Mouse (Mus musculus): ENCODE measurements around the gene AI987944. TPM values are rescaled to one million over a fixed set of nuclear protein-coding genes. Genes with fewer than 3 reads are reported as not detected.
A peak's percentile ranks its signal among the peaks of the same experiment; 100 is the strongest.

Gene AI987944
- 18.3 TPM for polyA plus RNA-seq (2021)

- peak; percentile 80 for DNase-seq (ENCODE audit: low read depth, low spot score)
- CTCF ChIA-PET, result no interaction called here
- H3K27me3 ChIP-seq, result peaks cover 3% of the 10 kb centered on the region
- POLR2A ChIA-PET, result no interaction called here
- no peak for TF ChIP-seq CTCF (IDR thresholded peaks at IDR 0.05)
- peak; percentile 100 for ATAC-seq
- in situ Hi-C loops (cut with MboI; ENCODE audit: low pct_unique_long_range_greater_than_20kb), result no loop called here
These were observed at the start of gene AI987944 for GRCm38 (mm10) chr7:41393048-41393971. Gene AI987944 (minus strand): TSS chr7:41393379.

GRCm38 (mm10) chr7:41394130-41394529 is 951 bp upstream of the AI987944 start:
- in situ Hi-C loops (cut with MboI; ENCODE audit: low pct_unique_long_range_greater_than_20kb), result no loop called here
- DNase-seq (ENCODE audit: low read depth, low spot score), result no peak
- POLR2A ChIA-PET, result no interaction called here
- no peak for ATAC-seq
- peaks cover 3% of the 10 kb centered on the region for H3K27me3 ChIP-seq
- TF ChIP-seq CTCF (IDR thresholded peaks at IDR 0.05), result no peak
- CTCF ChIA-PET, result no interaction called here

Other genes starting within 250 kb of the AI987944 start
- not detected for gene Gm5592, start 239.5 kb downstream of the AI987944 start, polyA plus RNA-seq (2021)
- gene Vmn2r57, start 55.3 kb upstream of the AI987944 start, polyA plus RNA-seq (2021), result 0.19 TPM
- gene Gm20449, start 106.0 kb upstream of the AI987944 start, polyA plus RNA-seq (2021), result 0.05 TPM
- gene AW146154, start 106.5 kb upstream of the AI987944 start, polyA plus RNA-seq (2021), result 7.2 TPM
- gene Gm6871, start 180.3 kb upstream of the AI987944 start, polyA plus RNA-seq (2021), result not detected
- gene 2610021A01Rik, start 205.9 kb upstream of the AI987944 start, polyA plus RNA-seq (2021), result 6.8 TPM
- gene Zfp788, start 239.8 kb upstream of the AI987944 start, polyA plus RNA-seq (2021), result 12.3 TPM

All from Patski (cell line).